Mouse (Mus musculus) C2C12 (cell line): Measurements from ENCODE around the gene Odaph.

Experiments used
- CTCF ChIP-seq: IDR thresholded peaks from one replicate; pipeline ENCODE4 v1.5.1; 2011; ENCODE audit not compliant: control insufficient read depth, insufficient read depth, insufficient read length
- MYOG ChIP-seq: IDR thresholded peaks from one replicate; pipeline ENCODE4 v1.6.1; 2011; ENCODE audit not compliant: control insufficient read depth, insufficient read length; ENCODE audit errors: extremely low read depth
- USF1 ChIP-seq: IDR thresholded peaks from one replicate; pipeline ENCODE4 v1.6.1; 2011; ENCODE audit warnings: low read depth, mild to moderate bottlenecking, control low read depth, moderate library complexity

- TF ChIP-seq CTCF (no peak), MYOG (no peak), USF1 (no peak)
These were observed 28.2 kb upstream of the Odaph start for GRCm38 (mm10) chr5:91959096-91959495.
